Mouse (Mus musculus) A20 (cell line): Measurements from ENCODE around the gene Acaca.

Experiments
- DNase-seq: peaks from one replicate; pipeline ENCODE4 v3.0.0-alpha.2; 2011; ENCODE audit warnings: low read depth, low spot score

Gene Acaca

GRCm38 (mm10) chr11:84128943-84129798 lies at the start of gene Acaca, which contains the start of gene Tada2a:
Gene Acaca, plus strand, starts transcription at chr11:84129672.
Gene Tada2a, minus strand, starts transcription at chr11:84129600.
- peak; percentile 87 for DNase-seq

- no peak for DNase-seq
Measured at GRCm38 (mm10) chr11:84079887-84080286, 49.6 kb upstream of the Acaca start.

- no peak for DNase-seq
Measured at GRCm38 (mm10) chr11:84080327-84080726, 49.1 kb upstream of the Acaca start.

- DNase-seq: no peak
Measured at GRCm38 (mm10) chr11:84081901-84082300, 47.6 kb upstream of the Acaca start.

GRCm38 (mm10) chr11:84090572-84090971 lies 38.9 kb upstream of the Acaca start:
- DNase-seq: peak; percentile 14

- DNase-seq: no peak
Measured at GRCm38 (mm10) chr11:84095084-84095483, 34.4 kb upstream of the Acaca start.

GRCm38 (mm10) chr11:84097251-84097998 lies 32.0 kb upstream of the Acaca start:
- DNase-seq: no peak

- no peak for DNase-seq
Measured at GRCm38 (mm10) chr11:84101182-84101581, 28.3 kb upstream of the Acaca start.

GRCm38 (mm10) chr11:84104036-84104435 lies 25.4 kb upstream of the Acaca start:
- no peak for DNase-seq

GRCm38 (mm10) chr11:84107137-84107536 lies 22.3 kb upstream of the Acaca start:
- DNase-seq: no peak

GRCm38 (mm10) chr11:84113623-84114022 lies 15.8 kb upstream of the Acaca start:
- DNase-seq: no peak

GRCm38 (mm10) chr11:84115646-84116045 lies 13.8 kb upstream of the Acaca start:
- no peak for DNase-seq

GRCm38 (mm10) chr11:84116221-84116620 lies 13.3 kb upstream of the Acaca start:
- peak; percentile 36 for DNase-seq

GRCm38 (mm10) chr11:84117431-84117830 lies 12.0 kb upstream of the Acaca start:
- DNase-seq: no peak

- no peak for DNase-seq
Measured at GRCm38 (mm10) chr11:84121051-84121956, 8.2 kb upstream of the Acaca start.

GRCm38 (mm10) chr11:84127977-84128376 lies 1.5 kb upstream of the Acaca start:
- DNase-seq: peak; percentile 57

GRCm38 (mm10) chr11:84129799-84130185 lies 320 bp downstream of the Acaca start:
- no peak for DNase-seq

GRCm38 (mm10) chr11:84134331-84134860 lies 4.9 kb downstream of the Acaca start:
- peak; percentile 40 for DNase-seq

GRCm38 (mm10) chr11:84136453-84136852 lies 7.0 kb downstream of the Acaca start:
- DNase-seq: no peak

GRCm38 (mm10) chr11:84141752-84142151 lies 12.3 kb downstream of the Acaca start:
- DNase-seq: peak; percentile 75

GRCm38 (mm10) chr11:84145201-84145798 lies 15.8 kb downstream of the Acaca start:
- no peak for DNase-seq
